Mouse (Mus musculus): ENCODE data around the gene Gm20388. TPM values are rescaled to one million over a fixed set of nuclear protein-coding genes. Genes with fewer than 3 reads are reported as not detected.

The Gm20388 gene
- total RNA-seq, 2 experiments from 2014 or later = 4.4 to 7.8 TPM

DNA sequence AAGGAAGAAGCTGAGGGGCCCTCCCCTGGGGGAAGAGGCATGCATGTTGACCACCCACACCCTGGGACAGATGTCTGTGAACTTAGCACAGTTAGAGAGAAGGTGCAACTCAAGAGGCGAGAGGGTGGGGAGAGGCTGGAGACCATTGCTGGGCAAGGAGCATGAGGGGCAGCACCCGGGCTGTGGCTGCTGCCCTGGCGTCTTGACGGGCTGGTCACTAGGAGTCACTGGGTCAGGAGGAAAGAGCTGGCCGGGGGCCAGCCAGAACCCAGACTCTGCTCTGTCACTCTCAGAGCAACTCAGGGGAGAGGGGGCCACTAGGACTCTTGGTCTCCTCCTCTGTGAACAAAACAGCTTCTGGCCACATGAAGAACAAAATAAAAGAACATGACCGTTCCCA, 278.8 kb downstream of the Gm20388 start:
- no peak for DNase-seq (ENCODE audit: low spot score in 2 of 2)

DNA sequence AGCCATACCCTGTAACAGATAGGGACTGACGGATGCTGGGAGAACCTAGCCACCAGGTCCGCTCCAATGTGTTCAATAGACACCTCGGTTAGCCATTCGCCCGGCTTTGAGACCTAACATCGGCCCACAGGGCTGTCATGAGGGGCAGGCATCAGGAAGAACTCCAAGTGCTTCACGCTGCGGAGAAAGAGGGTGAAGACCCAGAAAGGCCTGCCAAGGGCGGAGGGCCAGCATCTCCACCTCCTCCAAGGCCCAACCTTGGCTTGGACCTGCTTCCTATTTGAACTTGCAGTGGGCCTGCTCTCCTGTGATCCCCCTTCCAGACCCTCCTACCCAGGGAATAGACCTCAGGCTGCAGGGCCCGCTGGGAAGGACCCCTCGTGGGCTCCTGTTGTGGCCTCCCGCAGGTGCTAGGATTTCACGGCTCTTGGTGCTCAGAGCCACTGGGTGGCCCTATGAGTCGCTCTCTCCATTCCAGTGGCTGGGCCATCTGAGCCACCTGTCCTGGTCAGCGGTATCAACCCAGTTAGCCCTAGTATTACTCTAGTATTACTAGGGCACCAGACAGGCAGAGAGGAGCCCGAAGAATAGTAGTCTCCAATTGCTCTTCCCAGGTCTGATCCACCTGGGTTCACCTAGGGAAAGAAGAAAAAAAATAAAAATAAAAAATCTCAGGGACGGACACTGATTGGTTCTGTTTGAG, 279.6 kb downstream of the Gm20388 start:
- no peak for DNase-seq (ENCODE audit: low spot score in 2 of 2)

GRCm38 (mm10) chr8:120190810-120191413, 280.3 kb downstream of the Gm20388 start:
- DNase-seq (ENCODE audit: low spot score in 2 of 2) = peak; percentile 90 to 92

DNA sequence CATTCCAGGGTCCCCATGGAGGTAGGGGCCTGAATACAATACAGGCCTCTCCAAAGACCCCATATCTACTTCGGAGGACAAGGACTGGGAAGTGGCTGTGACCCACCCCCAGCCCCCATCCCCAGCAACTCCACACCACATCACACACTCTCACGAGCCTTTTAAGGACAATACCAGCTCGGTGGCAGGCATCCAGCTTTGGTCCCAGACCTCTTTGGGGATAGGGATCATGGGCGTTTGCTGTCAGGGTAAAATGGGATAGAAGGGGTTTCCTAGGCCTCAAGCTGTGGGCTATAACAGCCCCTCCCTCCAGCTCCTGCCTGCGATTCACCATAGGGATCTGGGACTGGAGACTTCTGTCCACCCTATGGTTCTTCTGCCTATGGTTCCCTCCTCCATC, 281.0 kb downstream of the Gm20388 start:
- DNase-seq (ENCODE audit: low spot score in 2 of 2) = no peak

DNA sequence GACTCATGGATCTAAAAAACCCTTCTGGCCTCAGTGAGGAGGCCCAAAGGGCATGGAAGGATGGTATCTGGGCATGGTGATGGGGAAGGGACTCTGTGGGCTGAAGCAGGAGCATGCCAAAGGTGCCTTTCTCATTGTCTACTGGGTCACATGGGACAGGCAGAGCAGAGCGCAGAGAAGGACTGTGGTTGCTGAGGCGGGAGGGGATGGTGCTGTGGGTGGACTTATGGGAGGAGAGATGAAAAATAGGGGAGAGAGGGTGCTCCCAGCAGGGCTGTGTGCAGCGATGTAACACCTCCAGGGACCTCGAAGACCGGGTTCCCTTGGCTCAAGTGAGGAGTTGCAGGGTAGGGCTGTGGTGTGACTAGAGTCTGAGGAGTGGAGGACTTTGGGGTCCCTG, 281.5 kb downstream of the Gm20388 start:
- DNase-seq (ENCODE audit: low spot score in 2 of 2) = no peak

GRCm38 (mm10) chr8:120201351-120201750, 290.7 kb downstream of the Gm20388 start:
- no peak for DNase-seq (ENCODE audit: low spot score in 2 of 2)

DNA sequence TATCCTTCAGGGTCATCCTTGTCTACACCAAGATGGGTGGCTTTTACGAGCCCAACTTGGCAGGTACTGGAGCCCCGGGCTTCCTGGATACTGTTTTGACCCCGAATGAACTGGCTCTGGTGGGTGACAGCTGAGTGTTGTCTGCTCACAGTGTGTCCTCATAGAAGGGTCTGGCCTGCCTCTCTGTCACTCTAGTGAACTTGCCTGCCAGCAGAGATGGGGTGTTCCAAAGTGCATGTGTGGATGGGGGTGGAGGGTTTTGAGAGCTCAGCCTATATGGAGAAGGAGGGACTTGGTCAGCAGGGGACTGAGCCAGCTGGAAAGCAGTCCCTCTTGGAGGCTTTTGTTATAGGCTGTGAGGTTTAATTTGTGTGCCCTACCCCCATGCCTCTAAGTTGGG, 291.9 kb downstream of the Gm20388 start:
- no peak for DNase-seq (ENCODE audit: low spot score in 2 of 2)

- DNase-seq (ENCODE audit: low spot score in 2 of 2) = no peak
Measured at GRCm38 (mm10) chr8:120204736-120205360, 294.2 kb downstream of the Gm20388 start.

DNA sequence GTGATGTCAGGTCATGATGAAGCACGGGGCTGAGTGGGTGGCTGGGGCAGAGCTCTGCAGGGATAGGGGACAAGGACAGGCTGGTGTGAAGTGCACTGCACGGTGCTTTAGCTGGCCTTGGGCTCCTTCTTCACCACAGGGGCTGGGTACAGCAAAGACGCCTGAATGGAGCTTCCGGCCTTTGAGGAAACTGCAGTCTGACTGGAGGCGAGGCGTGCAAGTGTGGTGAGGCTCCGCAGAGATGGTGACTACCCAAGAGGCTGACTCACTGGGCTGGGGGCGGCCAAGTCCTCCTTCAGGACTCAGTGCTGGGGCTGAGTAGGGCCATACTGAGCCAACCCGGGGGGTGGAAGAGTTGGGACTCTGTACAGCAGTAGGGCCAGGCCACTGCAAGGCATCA, 295.3 kb downstream of the Gm20388 start:
- DNase-seq (ENCODE audit: low spot score in 2 of 2) = peak; percentile 56 to 61

DNA sequence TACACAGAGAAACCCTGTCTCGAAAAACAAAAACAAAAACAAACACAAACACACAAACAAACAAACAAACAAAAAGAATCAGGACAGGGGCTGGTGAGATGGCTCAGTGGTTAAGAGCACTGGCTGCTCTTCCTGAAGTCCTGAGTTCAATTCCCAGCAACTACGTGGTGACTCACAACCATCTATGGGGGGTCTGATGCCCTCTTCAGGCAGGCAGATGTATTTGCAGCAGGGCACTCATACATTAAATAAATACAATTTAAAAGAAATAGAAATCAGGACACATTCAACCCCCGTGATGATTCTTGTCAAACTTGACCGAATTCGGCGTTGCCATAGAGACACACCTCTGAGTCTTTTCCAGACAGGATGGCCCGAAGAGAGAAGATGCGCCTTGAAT, 296.7 kb downstream of the Gm20388 start:
- no peak for DNase-seq (ENCODE audit: low spot score in 2 of 2)

DNA sequence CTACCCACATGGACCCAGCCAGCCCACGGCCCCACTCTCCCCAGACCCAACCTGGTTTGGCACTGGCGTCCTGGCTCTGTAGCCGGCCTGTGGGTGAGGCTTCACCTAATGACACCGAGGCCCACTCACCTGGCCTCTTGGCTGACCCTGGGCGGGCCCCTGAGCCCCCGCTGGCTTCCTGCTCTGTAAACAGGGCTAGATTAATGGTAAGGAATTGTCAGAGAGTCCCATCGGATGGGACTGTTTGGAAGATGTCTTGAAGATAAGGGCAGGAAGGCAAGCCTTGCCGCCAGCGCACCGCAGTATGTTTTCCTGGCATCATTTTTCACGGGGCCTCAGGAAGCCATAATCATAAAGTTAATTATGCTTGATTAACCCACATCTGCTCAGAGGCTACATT, 297.5 kb downstream of the Gm20388 start:
- no peak for DNase-seq (ENCODE audit: low spot score in 2 of 2)

DNA sequence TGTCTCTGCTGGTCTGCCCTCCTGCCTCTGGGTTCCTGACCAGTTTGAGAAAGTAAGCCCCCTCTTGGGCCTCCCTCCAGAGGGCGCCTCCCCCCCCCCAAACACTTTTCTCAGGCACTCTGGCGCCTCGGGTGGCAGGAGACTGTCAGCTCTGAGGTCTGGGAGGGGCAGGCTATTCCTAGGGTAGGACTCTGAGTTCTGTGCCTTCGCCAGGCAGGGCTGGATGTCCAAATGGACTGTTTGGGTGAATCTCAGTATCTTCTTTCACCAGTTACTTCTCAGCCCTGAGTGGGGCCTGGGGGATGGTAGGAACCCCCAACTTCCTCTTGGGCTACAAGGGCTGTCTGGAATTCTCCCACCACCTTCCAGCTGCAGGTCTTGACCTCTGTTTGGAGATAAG, 300.7 kb downstream of the Gm20388 start:
- DNase-seq (ENCODE audit: low spot score in 2 of 2) = no peak

DNA sequence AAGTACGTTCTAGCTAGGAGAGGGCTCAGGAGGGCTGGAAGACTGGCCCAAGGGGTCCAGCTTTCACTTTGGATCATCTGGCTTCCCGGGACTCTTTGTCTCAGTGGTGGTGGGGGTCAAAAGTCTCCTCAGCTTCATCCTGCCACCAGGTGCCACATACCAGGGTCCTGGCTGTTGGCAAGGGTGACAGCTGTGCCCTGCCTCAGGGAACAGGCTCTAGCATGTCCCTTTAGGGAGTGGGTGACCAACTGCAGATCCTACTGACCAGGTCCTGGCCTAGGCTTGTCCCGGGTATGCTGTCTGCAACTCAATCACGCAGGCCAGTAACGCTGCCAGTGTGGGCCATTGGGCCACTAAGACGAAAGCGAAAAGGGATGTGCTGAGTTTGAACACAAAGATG, 302.0 kb downstream of the Gm20388 start:
- DNase-seq (ENCODE audit: low spot score in 2 of 2) = no peak

DNA sequence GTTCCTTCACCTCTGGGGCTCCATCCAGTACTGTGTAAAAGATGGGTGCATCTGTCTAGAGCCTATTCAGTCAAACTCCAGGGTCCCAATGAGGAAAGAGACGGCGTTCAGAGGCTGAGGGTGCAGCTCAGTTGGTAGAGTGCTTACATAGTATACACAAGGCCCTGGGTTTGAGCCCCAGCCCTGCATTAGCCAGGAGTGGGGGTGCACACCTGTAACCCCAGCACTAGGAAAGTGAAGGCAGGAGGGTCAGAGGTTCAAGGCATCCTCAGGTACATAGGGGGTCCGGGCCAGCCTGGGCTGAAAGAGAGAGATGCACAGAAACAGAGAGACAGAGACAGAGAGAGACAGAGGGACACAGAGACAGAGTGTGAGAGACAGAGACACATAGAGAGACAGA, 302.6 kb downstream of the Gm20388 start:
- DNase-seq (ENCODE audit: low spot score in 2 of 2) = no peak

- peak in 1 of 2 experiments; percentile 31 for DNase-seq (ENCODE audit: low spot score in 2 of 2)
Measured at GRCm38 (mm10) chr8:120213939-120214338, 303.3 kb downstream of the Gm20388 start.

- DNase-seq (ENCODE audit: low spot score in 2 of 2) = no peak
Measured at GRCm38 (mm10) chr8:120215416-120216141, 304.9 kb downstream of the Gm20388 start.

DNA sequence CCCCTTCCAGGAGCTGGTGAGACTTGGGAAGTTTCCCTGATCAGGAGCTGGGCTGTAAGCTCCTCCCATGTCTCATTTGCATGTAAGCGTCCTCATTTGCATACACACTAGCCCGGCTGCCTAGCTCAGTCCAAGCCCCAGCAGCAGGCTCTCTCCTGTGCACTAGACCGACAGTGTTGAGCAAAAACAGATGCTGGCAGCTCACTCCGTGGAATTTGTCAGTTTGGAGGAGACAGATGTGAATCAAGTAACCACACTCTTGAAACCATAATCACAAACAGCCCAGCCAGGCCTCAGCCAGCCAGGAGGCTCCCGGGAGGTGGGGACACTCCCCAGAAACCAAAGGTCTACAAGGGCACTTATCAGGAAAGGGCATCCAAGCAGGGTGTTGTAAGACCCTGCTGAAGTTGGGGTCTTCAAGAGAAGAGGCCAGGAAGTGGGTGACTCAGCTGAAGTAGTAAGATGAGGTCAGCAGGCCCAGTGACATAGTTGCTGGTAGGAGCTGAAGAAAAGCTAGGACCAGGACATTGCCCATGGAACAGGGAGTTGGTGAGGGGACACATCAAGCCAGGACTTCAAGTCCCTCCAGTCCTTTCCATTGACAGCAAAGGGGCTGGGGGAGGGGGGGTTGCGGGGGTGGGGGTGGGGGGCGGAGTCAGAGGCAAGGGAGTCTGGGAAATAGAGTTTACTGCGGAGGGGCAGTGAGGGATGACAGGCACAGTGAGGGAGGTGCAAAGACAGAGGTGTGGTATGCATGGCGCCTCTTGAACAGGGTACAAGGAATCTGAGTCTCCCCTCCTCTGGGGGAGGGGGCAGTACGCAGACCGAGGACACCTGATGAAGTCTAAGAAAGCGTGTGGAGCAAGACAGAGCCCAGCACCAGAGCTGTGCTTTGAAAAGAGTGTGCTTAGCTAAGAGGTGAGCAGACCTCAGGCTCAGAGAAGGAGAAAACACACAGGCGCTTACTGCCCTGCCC, 306.5 kb downstream of the Gm20388 start:
- peak in 1 of 2 experiments; percentile 23 for DNase-seq (ENCODE audit: low spot score in 2 of 2)

GRCm38 (mm10) chr8:120222548-120222947, 311.9 kb downstream of the Gm20388 start:
- DNase-seq (ENCODE audit: low spot score in 2 of 2) = no peak

DNA sequence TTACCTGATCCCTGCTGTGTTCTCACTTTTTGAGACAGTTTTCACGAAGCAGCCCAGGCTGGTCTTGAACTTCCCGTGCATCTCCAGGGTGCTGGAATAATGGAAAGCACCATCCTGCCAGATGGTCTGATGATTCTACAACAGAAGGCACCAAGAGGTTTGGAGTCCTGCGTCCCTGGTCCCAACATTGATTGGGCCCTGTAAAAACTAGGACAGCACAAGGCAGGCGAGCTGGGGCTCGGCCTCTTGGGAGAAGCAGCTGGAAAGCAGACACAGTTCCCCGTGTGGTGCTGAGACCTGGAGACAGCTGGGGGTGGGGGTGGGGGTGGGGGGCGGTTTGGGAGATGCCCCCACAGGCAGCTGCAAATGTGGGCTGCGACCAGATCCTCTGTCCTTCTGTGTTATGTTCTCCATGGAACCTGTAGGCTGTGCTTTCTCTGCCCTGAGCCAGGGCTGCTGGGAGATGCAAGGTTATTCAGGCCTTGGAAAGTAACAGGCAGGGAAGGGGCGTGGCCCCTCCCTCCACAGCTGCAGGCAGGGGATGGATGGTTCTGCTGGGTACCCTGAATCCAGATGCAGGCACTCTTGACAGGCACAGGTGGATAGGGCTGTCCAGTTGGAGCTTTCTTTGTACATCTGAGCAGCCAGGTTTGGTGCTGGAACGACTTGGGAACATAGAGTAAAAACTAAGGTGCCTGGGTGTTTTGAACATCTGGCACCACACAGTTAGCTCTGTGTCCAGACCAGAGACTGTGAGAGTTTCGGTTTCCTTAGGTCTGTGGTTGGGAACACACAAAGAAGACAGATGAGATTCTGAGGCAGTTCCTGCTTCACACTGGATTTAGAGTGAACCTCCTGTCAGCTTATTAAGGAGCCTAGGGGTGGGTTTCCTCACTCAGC, 314.1 kb downstream of the Gm20388 start:
- DNase-seq (ENCODE audit: low spot score in 2 of 2) = no peak
